Mouse (Mus musculus): ENCODE measurements around the gene Slc10a7. TPM values are rescaled to one million over a fixed set of nuclear protein-coding genes. Genes with fewer than 3 reads are reported as not detected.
A peak's percentile ranks its signal among the peaks of the same experiment; 100 is the strongest.

The Slc10a7 gene
- polyA plus RNA-seq, 1 experiment from 2014 or later: 15.5 TPM

DNA sequence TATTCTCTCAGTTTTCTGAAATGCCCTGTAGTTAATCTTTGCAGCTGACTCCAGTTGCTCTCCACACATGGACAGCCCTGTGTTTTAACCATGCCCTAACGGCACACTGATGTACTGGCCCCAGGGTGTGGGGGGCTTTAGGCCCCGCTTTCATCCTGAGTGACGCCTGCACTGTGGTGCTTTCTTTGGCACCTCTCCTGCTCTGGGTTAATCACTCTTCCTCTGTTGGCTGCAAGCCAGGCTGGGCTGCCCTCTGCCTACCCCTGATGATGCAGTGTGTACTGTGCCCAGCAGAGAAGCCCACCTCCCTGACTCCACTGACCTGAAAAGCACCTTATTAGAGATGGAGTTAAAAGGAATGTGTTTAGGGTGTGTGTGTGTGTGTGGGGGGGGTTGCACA, 89.1 kb downstream of the Slc10a7 start:
- 44% methylated on average over 3 of the region's 3 CpGs for WGBS
- no peak for ATAC-seq
- H3K9me3 ChIP-seq (ENCODE audit: control insufficient read depth, low read length): no peaks in the 10 kb centered on the region

DNA sequence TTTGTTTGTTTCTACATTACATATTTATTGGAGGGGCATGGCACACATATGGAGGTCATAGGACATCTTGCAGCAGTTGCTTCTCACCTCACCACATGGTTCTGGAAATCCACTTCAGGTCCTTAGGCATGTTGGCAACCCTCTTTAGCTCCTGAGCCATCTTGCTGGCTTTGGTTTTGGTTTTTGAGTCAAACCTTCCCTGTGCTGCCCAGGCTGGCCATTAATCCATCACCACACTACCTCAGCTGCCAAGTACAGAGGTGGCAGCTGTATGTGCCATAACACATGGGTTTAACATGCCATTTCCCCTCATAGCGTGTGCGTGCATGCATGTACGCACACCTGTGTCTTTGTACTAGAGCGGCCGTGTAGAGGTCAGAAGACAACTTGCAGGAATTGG, 93.9 kb downstream of the Slc10a7 start:
- no peak overlapping the region for H3K4me3 ChIP-seq (ENCODE audit: low read length)
- H3K36me3 ChIP-seq (ENCODE audit: control insufficient read depth, insufficient read depth, low read length): peaks cover 9% of the 10 kb centered on the region
- no peak overlapping the region for H3K4me2 ChIP-seq (ENCODE audit: low read depth, low read length)
- over 99% methylated on average over 5 of the region's 5 CpGs for WGBS
- H3K9ac ChIP-seq (ENCODE audit: low read depth, low read length): no peak overlapping the region
- H3K9me3 ChIP-seq (ENCODE audit: control insufficient read depth, low read length): peaks cover 5% of the 10 kb centered on the region; the same call in 1 of the 2 replicates
- no peak for ATAC-seq
- no peaks in the 10 kb centered on the region for H3K4me1 ChIP-seq (ENCODE audit: control insufficient read depth, insufficient read depth, low read length)
- H3K27me3 ChIP-seq (replicated peaks; ENCODE audit: control insufficient read depth, insufficient read depth, low read length): no peaks in the 10 kb centered on the region
- H3K27ac ChIP-seq (ENCODE audit: low read length): no peak overlapping the region

More for the DNA sequence above, 89.1 kb downstream of the Slc10a7 start:
- Histone ChIP-seq H3K4me2 (ENCODE audit: low read depth, low read length) (no peak overlapping the region), H3K4me1 (ENCODE audit: control insufficient read depth, insufficient read depth, low read length) (peaks cover 5% of the 10 kb centered on the region), H3K9ac (ENCODE audit: low read depth, low read length) (no peak overlapping the region), H3K27me3 (replicated peaks; ENCODE audit: control insufficient read depth, insufficient read depth, low read length) (no peaks in the 10 kb centered on the region), H3K27ac (ENCODE audit: low read length) (no peak overlapping the region), H3K4me3 (ENCODE audit: low read length) (no peak overlapping the region), H3K36me3 (ENCODE audit: control insufficient read depth, insufficient read depth, low read length) (no peaks in the 10 kb centered on the region; the same call in 1 of the 2 replicates)

DNA sequence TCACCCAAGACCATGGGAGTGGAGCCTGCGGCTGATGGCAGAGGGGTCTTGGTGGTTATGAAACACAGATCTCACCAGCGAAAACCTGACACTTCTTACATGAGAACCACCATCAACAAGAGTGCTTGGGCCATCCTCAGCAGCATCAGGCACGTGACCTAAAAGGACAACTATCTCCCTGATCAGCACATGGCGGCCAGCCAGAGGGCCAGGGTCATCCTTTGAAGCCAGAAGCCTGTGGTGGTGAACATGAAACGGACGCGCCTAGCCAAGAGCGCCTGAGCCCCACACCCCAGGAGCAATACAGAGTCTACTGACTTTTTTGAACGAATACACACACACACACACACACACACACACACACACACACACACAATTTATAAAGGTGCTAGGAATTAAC, 95.3 kb downstream of the Slc10a7 start:
- Histone ChIP-seq H3K9ac (ENCODE audit: low read depth, low read length) (no peak overlapping the region), H3K36me3 (ENCODE audit: control insufficient read depth, insufficient read depth, low read length) (peaks cover 9% of the 10 kb centered on the region), H3K4me3 (ENCODE audit: low read length) (no peak overlapping the region), H3K4me1 (ENCODE audit: control insufficient read depth, insufficient read depth, low read length) (no peaks in the 10 kb centered on the region), H3K27me3 (replicated peaks; ENCODE audit: control insufficient read depth, insufficient read depth, low read length) (no peaks in the 10 kb centered on the region), H3K4me2 (ENCODE audit: low read depth, low read length) (no peak overlapping the region), H3K9me3 (ENCODE audit: control insufficient read depth, low read length) (peaks cover 5% of the 10 kb centered on the region; the same call in 1 of the 2 replicates), H3K27ac (ENCODE audit: low read length) (no peak overlapping the region)
- 95% methylated on average over 9 of the region's 9 CpGs for WGBS
- ATAC-seq: no peak

DNA sequence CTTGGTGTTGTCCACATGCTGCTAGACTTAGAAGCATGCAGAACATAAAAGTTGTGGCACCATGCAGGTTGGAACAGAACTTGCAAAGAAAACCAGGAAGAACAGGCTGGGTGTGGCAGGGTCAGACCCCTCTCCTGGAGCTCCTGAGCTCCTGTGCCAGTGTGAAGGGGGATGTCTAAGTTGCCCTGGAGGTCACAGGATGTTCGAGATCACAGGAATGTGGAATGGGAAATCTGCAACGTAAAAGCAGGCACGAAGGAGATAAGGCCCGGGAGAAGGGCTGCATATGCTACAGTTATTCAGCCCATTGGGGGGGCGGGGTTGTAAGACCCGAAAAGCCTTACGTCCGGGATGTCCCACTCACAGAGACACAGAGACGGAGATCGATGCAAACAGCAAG, 100.2 kb downstream of the Slc10a7 start:
- no peaks in the 10 kb centered on the region for H3K4me1 ChIP-seq (ENCODE audit: control insufficient read depth, insufficient read depth, low read length)
- H3K4me3 ChIP-seq (ENCODE audit: low read length): no peak overlapping the region
- H3K4me2 ChIP-seq (ENCODE audit: low read depth, low read length): no peak overlapping the region
- H3K9me3 ChIP-seq (ENCODE audit: control insufficient read depth, low read length): peaks cover 5% of the 10 kb centered on the region; the same call in 1 of the 2 replicates
- H3K9ac ChIP-seq (ENCODE audit: low read depth, low read length): no peak overlapping the region
- H3K27ac ChIP-seq (ENCODE audit: low read length): no peak overlapping the region
- H3K36me3 ChIP-seq (ENCODE audit: control insufficient read depth, insufficient read depth, low read length): peaks cover 7% of the 10 kb centered on the region
- H3K27me3 ChIP-seq (replicated peaks; ENCODE audit: control insufficient read depth, insufficient read depth, low read length): no peaks in the 10 kb centered on the region
- ATAC-seq: no peak
- 81% methylated on average over 10 of the region's 10 CpGs for WGBS

DNA sequence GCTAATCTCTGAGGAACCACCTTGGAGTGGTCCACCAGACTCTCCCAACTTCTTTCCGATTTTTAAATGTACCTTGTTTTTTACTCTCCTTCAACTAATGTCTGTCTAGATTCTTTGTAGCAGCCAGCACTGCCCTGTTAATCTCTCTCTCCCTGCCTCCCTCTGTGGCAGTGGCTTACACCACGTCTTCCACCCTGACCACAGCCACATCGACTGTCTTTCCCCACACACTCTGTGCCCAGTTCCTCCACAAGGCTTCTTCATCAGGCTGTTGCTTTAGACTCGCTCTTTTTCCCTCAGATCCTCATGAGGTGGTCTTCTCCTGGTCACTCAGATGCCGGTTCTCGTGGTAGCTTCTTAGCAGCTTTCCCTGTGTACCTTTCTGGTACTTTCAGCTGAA, 101.9 kb downstream of the Slc10a7 start:
- Histone ChIP-seq H3K36me3 (ENCODE audit: control insufficient read depth, insufficient read depth, low read length) (peaks cover 5% of the 10 kb centered on the region; the same call in 1 of the 2 replicates), H3K27me3 (replicated peaks; ENCODE audit: control insufficient read depth, insufficient read depth, low read length) (no peaks in the 10 kb centered on the region), H3K4me3 (ENCODE audit: low read length) (no peak overlapping the region), H3K4me1 (ENCODE audit: control insufficient read depth, insufficient read depth, low read length) (no peaks in the 10 kb centered on the region), H3K9ac (ENCODE audit: low read depth, low read length) (no peak overlapping the region), H3K9me3 (ENCODE audit: control insufficient read depth, low read length) (peaks cover 5% of the 10 kb centered on the region; the same call in 1 of the 2 replicates), H3K27ac (ENCODE audit: low read length) (no peak overlapping the region), H3K4me2 (ENCODE audit: low read depth, low read length) (no peak overlapping the region)
- 84% methylated on average over 6 of the region's 6 CpGs for WGBS
- no peak for ATAC-seq

DNA sequence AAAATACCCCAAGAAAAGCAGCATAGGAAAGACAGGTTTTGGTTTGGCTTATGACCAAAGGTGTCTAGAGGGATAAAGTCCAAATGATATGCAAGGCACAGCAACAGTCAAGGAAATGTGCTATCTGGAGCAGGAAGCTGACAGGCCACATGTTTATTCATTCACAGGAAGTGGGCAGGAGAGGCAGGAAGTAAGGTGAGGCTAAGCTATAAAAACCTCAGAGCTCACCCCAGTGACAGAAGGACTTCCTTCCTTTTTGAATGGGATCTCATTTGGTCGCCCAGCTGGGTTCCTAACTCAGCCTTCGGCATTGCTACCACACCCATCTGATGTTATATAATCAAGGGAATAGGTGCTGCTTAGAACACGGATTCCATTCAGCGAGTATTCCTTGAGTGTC, 113.2 kb downstream of the Slc10a7 start:
- Histone ChIP-seq H3K9me3 (ENCODE audit: control insufficient read depth, low read length) (no peaks in the 10 kb centered on the region), H3K4me3 (ENCODE audit: low read length) (no peak overlapping the region), H3K4me2 (ENCODE audit: low read depth, low read length) (no peak overlapping the region), H3K9ac (ENCODE audit: low read depth, low read length) (no peak overlapping the region), H3K27ac (ENCODE audit: low read length) (no peak overlapping the region), H3K27me3 (replicated peaks; ENCODE audit: control insufficient read depth, insufficient read depth, low read length) (no peaks in the 10 kb centered on the region), H3K4me1 (ENCODE audit: control insufficient read depth, insufficient read depth, low read length) (peaks cover 3% of the 10 kb centered on the region; the same call in 1 of the 2 replicates), H3K36me3 (ENCODE audit: control insufficient read depth, insufficient read depth, low read length) (no peaks in the 10 kb centered on the region)
- ATAC-seq: 0 out of 2 replicates have a peak, but pooled peaks have one; percentile 21
- WGBS: 73% methylated on average over 4 of the region's 4 CpGs

DNA sequence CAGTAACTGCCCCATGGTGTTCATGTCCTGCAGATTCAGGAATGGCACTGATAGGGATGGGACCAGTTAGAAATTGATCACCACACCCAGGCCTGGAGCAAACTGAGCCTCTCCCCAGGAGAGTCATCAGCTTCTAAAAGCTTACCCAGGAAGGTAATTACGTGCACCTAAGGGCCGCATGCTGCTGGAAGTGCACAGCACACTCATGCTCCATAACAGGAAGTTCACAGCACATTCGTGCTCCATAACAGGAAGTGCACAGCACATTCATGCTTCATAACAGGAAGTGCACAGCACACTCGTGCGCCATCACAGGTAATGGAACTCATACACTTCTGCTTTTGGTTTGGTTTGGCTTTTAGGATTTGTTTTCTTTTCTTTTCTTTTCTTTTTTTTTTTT, 114.8 kb downstream of the Slc10a7 start:
- H3K27ac ChIP-seq (ENCODE audit: low read length): no peak overlapping the region
- 73% methylated on average over 5 of the region's 5 CpGs for WGBS
- no peak overlapping the region for H3K4me3 ChIP-seq (ENCODE audit: low read length)
- no peak for ATAC-seq
- H3K9me3 ChIP-seq (ENCODE audit: control insufficient read depth, low read length): no peaks in the 10 kb centered on the region
- no peak overlapping the region for H3K9ac ChIP-seq (ENCODE audit: low read depth, low read length)
- no peak overlapping the region for H3K4me2 ChIP-seq (ENCODE audit: low read depth, low read length)
- peaks cover 3% of the 10 kb centered on the region; the same call in 1 of the 2 replicates for H3K4me1 ChIP-seq (ENCODE audit: control insufficient read depth, insufficient read depth, low read length)
- no peaks in the 10 kb centered on the region for H3K36me3 ChIP-seq (ENCODE audit: control insufficient read depth, insufficient read depth, low read length)
- H3K27me3 ChIP-seq (replicated peaks; ENCODE audit: control insufficient read depth, insufficient read depth, low read length): no peaks in the 10 kb centered on the region

DNA sequence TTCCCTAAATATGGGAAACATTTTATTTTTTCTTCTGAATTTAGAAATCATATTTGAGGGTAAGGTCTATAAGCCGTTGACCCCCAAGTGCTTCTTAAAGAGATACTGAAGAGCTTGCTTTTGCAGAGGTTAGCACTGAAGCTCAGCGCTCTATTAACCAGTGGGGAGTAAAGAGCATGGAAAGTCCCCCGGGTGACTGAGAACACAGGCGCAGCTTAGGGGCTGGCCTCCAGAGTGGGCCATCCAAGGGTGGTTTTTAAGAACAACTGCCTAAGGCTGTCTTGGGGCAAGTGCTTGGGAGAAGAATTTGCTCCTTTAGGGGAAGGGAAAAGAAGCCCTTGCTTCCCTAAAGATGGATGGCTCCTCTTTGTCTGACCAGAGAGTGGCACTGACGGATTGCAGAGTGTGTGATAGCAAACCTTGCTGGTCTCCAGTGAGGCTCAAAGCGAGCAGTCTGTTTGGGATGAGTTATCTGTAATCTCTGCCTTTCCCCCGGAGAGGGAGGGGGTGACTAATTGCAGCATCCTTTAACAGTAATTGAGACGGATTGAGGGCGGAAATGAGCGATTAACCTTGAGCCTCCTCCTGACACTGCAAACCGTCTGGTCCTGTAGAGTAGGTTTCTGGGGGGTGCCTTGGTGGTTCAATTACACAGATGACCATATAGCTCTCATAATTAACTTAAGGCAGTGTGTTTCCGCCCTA, 115.7 kb downstream of the Slc10a7 start:
- 41% methylated on average over 12 of the region's 12 CpGs for WGBS

DNA sequence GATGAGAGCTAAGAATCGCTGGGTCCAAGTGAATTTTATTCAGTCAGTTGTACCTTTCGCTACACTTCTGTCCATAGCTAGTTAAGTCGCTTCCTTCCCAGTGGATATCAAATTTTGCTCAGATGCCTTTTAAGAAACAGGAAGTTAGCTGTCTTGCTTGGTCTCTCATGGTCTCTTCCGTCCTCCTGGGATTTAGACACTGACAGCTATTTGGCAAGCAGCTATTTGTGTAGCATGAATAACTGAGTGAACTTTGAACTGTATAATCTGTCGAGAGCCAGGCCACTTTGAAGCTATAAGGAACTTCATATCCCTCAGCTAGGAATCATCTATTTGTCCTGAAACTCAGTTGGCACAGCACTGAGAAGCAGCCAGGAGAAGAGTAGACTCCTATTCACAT, 117.5 kb downstream of the Slc10a7 start:
- Histone ChIP-seq H3K9me3 (ENCODE audit: control insufficient read depth, low read length) (no peaks in the 10 kb centered on the region), H3K4me3 (ENCODE audit: low read length) (no peak overlapping the region), H3K9ac (ENCODE audit: low read depth, low read length) (no peak overlapping the region), H3K27ac (ENCODE audit: low read length) (no peak overlapping the region), H3K4me1 (ENCODE audit: control insufficient read depth, insufficient read depth, low read length) (peaks cover 6% of the 10 kb centered on the region), H3K4me2 (ENCODE audit: low read depth, low read length) (no peak overlapping the region), H3K27me3 (replicated peaks; ENCODE audit: control insufficient read depth, insufficient read depth, low read length) (no peaks in the 10 kb centered on the region), H3K36me3 (ENCODE audit: control insufficient read depth, insufficient read depth, low read length) (no peaks in the 10 kb centered on the region)
- peak; percentile 68 for ATAC-seq
- 45% methylated on average over 5 of the region's 5 CpGs for WGBS

More for the DNA sequence above, 115.7 kb downstream of the Slc10a7 start:
- peaks cover 3% of the 10 kb centered on the region; the same call in 1 of the 2 replicates for H3K4me1 ChIP-seq (ENCODE audit: control insufficient read depth, insufficient read depth, low read length)
- H3K36me3 ChIP-seq (ENCODE audit: control insufficient read depth, insufficient read depth, low read length): no peaks in the 10 kb centered on the region
- no peak overlapping the region for H3K27ac ChIP-seq (ENCODE audit: low read length)
- no peak overlapping the region for H3K9ac ChIP-seq (ENCODE audit: low read depth, low read length)
- ATAC-seq: no peak
- no peak overlapping the region for H3K4me2 ChIP-seq (ENCODE audit: low read depth, low read length)
- H3K9me3 ChIP-seq (ENCODE audit: control insufficient read depth, low read length): no peaks in the 10 kb centered on the region
- no peaks in the 10 kb centered on the region for H3K27me3 ChIP-seq (replicated peaks; ENCODE audit: control insufficient read depth, insufficient read depth, low read length)
- no peak overlapping the region for H3K4me3 ChIP-seq (ENCODE audit: low read length)

Data from intestine, embryonic 16.5 days (tissue).